Mouse (Mus musculus) heart, postnatal 4 days (tissue): ENCODE measurements around the gene Spata9. TPM values are rescaled to one million over a fixed set of nuclear protein-coding genes. Genes with fewer than 3 reads are reported as not detected.
A peak's percentile ranks its signal among the peaks of the same experiment; 100 is the strongest.

Source experiments
- DNase-seq: peaks from one replicate; pipeline ENCODE4 v3.0.0; 2021
- total RNA-seq, 2 experiments: library from RNA; stranded (reverse); gene quantifications; 2 replicates each; pipeline ENCODE4 v1.2.3; 2021

Gene Spata9
- total RNA-seq, 2 experiments from 2014 or later: 0.29 TPM; not detected in 1

DNA sequence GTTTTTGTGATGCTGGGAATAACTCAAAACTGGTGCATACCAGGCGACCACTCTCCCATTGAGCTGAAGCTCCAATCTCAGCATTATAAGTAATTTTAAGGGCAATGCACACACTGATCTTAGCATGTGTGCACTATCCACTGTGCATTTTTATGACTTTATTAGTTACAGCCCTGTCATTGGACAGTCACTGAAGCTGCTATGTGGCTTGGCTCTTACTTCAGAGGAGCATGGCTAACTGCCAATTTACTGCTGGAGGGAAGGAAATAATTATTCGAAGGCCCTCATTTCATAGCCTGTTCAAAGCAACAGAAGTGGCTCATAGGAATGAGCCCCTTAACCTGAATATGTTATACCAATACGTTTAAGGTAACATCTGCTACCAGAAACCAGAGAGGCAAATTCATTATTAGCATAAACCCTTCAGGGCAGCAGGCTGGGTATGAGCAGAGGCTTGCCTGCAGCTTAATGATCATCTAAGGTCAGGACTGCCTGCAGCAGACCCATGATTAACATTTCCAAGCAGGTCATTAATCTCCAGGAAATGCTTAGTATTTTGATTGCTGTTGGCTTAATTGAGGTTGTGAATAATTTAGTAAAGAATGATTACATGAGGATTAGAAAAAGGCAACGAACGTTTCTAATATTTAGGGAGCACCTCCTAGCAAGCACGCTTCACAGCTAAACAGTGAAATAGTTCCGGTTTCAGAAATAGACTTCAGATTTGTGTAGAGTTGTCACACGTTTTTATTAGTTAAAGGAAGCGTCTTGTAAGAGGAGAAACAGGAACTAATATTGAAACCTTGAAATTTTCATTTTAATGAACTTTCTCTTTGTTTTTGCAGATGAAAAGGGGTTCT lies 25.4 kb downstream of the Spata9 start:
- peak; percentile 19 for DNase-seq

DNA sequence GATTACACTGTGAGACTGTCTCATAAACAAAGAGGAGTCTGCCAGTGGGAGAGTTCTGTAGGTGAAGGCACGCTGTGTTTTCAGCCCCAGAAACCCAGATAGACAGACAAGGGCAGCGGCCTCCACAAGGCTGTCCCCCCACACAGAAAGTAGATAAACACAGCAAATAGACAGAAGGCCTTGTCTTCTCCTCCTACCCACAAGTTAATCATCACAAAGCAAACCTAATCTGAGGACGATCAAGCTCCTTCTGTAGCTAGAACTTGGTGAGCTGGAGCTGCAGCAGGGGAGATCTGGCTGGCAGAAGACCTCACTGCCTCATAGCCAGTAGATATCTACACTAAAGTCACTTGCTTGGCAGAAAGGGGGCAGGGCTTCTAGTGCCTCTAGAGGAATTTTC lies 36.3 kb downstream of the Spata9 start:
- no peak for DNase-seq

DNA sequence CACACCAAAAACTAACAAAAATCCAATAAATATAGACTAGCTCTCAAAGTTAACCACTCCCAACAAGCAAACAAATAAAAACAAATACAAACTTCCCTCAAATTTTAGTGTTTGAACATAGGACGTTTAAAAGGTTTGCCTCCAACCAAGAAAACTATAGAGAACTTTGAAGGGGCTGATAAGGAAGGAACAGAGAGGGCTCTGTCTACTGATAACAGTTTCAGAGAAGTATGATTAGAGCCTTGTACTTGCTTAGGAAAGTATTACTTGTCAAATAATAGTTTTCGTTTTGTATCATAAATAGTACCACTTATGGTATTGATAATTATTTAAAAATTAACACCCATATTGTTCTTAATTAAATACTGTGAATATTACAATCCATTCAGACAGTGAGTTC lies 47.6 kb downstream of the Spata9 start:
- DNase-seq: no peak

DNA sequence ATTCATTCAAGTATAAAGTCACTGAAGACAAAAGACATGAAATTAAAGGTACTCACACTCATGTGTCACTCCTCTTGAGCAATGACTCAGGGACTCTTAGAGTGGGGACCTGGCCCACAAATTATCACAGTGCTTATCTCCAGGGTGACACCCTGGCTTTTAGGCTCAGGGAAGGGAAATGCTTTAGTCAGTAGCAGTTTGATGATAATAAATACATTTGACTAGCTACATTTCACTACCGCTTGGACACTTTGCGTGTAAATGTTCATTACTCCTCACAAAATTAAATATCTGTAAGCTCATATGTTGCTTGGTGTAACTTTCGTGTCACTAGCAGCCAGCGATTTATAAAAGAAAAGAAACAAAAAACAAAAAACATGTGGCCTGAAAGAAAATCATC lies 50.5 kb downstream of the Spata9 start:
- no peak for DNase-seq

GRCm38 (mm10) chr13:76017974-76018843 lies 51.3 kb downstream of the Spata9 start, which contains the start of gene Rfesd:
TSS of gene Rfesd (minus strand) at chr13:76018719.
- DNase-seq: peak; percentile 99

- DNase-seq: no peak
Observed at GRCm38 (mm10) chr13:76018844-76019400, 52.0 kb downstream of the Spata9 start.

- DNase-seq: no peak
Observed at GRCm38 (mm10) chr13:76021782-76022181, 54.8 kb downstream of the Spata9 start.

GRCm38 (mm10) chr13:76024588-76024987 lies 57.6 kb downstream of the Spata9 start:
- DNase-seq: no peak

GRCm38 (mm10) chr13:76042455-76042854 lies 75.5 kb downstream of the Spata9 start:
- DNase-seq: no peak

- DNase-seq: no peak
Observed at GRCm38 (mm10) chr13:76044971-76045370, 78.0 kb downstream of the Spata9 start.

Other genes starting within 250 kb of the Spata9 start
- gene Glrx, start 127.3 kb upstream of the Spata9 start, total RNA-seq: 10 to 100 TPM; 72.4 to 80.8 TPM
- gene Rhobtb3, start 23.2 kb upstream of the Spata9 start, total RNA-seq: 10 to 100 TPM; 27.1 to 29.5 TPM
- 1 to 10 TPM; 8.1 to 9.3 TPM for gene Rfesd, start 51.6 kb downstream of the Spata9 start, total RNA-seq
- not detected for gene Gpr150, start 89.8 kb downstream of the Spata9 start, total RNA-seq
- gene Arsk, start 131.5 kb downstream of the Spata9 start, total RNA-seq: 1 to 10 TPM; 2.8 to 3.1 TPM
- gene Ttc37, start 131.6 kb downstream of the Spata9 start, total RNA-seq: 10 to 100 TPM; 12.4 to 13.8 TPM